Mouse (Mus musculus): Measurements from ENCODE around the gene Rph3a. TPM values are rescaled to one million over a fixed set of nuclear protein-coding genes. Genes with fewer than 3 reads are reported as not detected.
"Not testable (repeated sequence)": the region's sequence is repeated elsewhere in the genome, so short reads cannot be mapped to it uniquely, and the experiment has no call there.

Rph3a gene
- polyA plus RNA-seq, 1 experiment = not detected

DNA sequence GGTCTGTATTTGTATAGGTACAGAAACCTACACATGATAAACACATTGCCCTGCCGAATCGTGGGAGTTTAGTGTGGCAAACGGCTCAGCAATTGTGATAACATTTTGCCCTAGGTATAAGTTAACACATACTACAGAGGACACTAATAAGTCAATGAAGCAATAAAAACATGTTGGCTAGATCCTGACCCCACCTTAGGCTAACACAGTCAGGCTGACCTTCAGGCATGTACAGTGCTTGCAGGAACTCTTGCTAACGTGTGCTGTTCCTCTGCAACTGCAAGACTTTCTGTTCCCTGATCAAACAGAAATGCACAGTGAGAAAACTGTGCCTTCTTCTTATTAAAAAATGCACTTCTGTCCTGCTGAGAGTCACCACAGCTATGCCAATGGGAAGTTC lies 85.9 kb downstream of the Rph3a start:
- H3K27me3 ChIP-seq (replicated peaks) = peaks cover 36% of the 10 kb centered on the region
- H3K36me3 ChIP-seq (replicated peaks; ENCODE audit: low read length) = no peaks in the 10 kb centered on the region
- TF ChIP-seq FLI1 (IDR thresholded peaks at IDR 0.05; ENCODE audit: low read length) = no peak
- no peak for TF ChIP-seq GATA1 (IDR thresholded peaks at IDR 0.05; ENCODE audit: borderline replicate concordance, low read length)
- no peaks in the 10 kb centered on the region for H3K4me1 ChIP-seq
- H3K9me3 ChIP-seq = no peaks in the 10 kb centered on the region
- no peak overlapping the region for H3K4me3 ChIP-seq (replicated peaks)

DNA sequence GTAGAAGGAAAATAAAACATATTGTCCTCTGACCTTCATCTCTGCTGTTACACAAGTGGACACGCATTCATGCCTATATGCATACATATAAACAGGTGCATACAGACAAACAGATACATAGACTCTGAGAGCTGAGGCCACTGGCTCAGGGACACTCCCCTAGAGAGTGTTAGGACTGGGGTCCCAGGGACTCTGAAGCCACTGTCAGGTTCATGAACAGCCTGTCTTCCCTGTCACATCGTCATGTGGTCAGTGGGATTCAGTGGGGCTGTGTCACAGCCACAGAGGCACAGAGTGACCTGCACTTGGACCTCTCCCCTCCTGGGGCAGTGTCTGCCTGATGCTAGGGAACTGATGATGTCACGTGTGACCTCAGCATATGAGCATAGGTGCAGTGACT lies 89.6 kb downstream of the Rph3a start:
- TF ChIP-seq GATA1 (IDR thresholded peaks at IDR 0.05; ENCODE audit: borderline replicate concordance, low read length) (no peak), FLI1 (IDR thresholded peaks at IDR 0.05; ENCODE audit: low read length) (no peak)
- H3K27me3 ChIP-seq (replicated peaks) = peaks cover 26% of the 10 kb centered on the region
- H3K4me1 ChIP-seq = no peaks in the 10 kb centered on the region
- H3K4me3 ChIP-seq (replicated peaks) = no peak overlapping the region
- 0 out of 2 replicates have a peak, but pooled peaks cover 3% of the 10 kb centered on the region for H3K9me3 ChIP-seq
- H3K36me3 ChIP-seq (replicated peaks; ENCODE audit: low read length) = no peaks in the 10 kb centered on the region

DNA sequence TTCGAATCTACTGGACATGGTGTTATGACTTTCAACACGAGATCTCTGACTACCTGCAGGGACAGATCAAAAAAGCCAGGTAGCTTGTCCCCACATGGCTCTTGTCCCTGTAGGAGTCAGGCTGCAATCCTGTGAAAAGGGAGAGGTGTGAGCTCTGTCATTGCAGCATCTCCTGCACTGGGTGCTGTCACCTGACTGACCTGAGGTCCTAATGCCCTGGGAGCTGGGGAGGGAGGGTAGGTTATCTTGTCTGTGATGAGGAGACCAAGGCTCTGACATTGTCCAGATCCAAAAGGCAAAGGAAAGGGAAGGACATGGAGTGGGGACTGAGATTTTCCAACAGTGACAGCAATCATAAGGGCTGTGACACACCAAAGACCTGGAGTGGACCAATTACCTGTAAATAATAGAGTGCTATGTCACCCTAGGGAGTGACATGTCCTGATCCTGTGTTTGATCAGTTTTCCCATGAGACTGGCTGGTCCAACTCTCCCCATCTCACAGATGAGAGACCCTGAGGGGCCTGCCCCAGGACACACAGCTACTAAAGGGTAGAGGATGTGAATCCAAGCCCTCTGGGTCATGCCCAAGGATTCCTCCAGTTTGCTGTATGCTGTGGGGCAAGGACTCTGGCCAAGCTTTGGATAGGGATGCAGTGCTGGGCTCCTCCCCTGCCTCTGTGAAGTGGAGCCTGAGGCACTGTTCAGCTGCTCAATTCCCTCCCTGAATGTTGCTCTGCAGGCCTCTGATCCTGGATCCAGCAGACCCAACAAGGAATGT lies 90.5 kb downstream of the Rph3a start:
- not testable (repeated sequence) for H3K9me3 ChIP-seq; H3K4me3 ChIP-seq (replicated peaks); H3K36me3 ChIP-seq (replicated peaks; ENCODE audit: low read length); H3K4me1 ChIP-seq
- peaks cover 29% of the 10 kb centered on the region for H3K27me3 ChIP-seq (replicated peaks)

DNA sequence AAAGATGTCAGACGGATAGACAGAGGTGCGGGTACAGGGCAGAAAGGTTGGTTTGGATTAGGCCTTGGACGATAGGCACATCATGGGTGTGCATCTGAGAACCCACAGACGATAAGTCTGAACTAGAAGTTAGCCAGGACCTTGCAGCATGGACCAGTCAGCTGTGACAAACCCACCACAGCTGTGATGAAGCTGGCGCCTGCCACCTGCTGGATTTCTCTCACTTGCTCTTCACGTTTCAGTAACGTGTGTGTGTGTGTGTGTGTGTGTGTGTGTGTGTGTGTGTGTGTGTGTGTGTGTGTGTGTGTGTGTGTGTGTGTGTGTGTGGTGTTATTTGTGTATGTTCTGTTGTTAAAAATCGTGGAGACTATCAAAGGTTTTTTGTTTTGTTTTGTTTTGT lies 95.7 kb downstream of the Rph3a start, which contains the start of gene Oas1d:
Gene Oas1d, plus strand, starts transcription at position 333 of the 400 bp plus-strand sequence.
- H3K9me3 ChIP-seq; H3K4me3 ChIP-seq (replicated peaks); H3K36me3 ChIP-seq (replicated peaks; ENCODE audit: low read length); H3K4me1 ChIP-seq: not testable (repeated sequence)
- peaks cover 13% of the 10 kb centered on the region for H3K27me3 ChIP-seq (replicated peaks)

DNA sequence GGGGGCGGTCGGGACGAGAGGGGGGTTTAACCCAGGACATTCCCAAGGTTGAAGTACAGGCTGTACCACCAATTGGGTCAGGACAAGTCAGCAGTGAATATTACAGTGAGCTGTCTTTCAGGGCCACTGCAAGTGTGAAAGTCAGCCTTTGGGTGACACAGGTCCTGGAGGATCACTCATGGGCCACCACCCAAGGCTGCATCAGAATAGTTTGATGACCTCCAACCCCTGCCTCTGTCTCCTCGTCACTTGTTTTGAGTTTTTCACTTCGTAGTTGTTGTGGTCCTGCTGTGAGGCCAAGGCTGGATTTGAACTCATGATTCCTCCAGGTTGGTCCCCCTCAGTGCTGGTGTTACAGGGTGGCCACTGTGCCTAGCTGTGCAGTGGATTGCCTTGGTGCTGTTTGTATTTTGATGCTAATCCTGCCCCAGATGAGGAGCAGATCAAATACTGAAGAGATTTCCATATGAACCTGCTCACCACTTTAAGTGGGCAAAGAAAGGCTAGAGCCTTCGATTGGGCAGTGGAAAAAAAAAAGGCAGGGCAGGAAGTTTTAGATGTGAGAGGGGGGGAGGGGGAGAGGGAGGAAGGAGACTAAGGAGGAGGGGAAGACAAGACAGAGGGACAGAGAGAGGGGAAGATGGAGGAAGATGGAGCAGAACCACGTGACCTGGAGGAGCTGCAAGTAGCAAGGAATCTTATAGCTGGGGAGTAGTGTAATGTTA lies 101.5 kb downstream of the Rph3a start:
- no peak for TF ChIP-seq FLI1 (IDR thresholded peaks at IDR 0.05; ENCODE audit: low read length)
- TF ChIP-seq GATA1 (IDR thresholded peaks at IDR 0.05; ENCODE audit: borderline replicate concordance, low read length) = no peak
- H3K27me3 ChIP-seq (replicated peaks) = peaks cover 2% of the 10 kb centered on the region
- peaks cover 9% of the 10 kb centered on the region; the same call in 1 of the 2 replicates for H3K4me1 ChIP-seq
- no peaks in the 10 kb centered on the region for H3K36me3 ChIP-seq (replicated peaks; ENCODE audit: low read length)
- H3K4me3 ChIP-seq (replicated peaks) = no peak overlapping the region
- H3K9me3 ChIP-seq = 0 out of 2 replicates have a peak, but pooled peaks cover 3% of the 10 kb centered on the region

DNA sequence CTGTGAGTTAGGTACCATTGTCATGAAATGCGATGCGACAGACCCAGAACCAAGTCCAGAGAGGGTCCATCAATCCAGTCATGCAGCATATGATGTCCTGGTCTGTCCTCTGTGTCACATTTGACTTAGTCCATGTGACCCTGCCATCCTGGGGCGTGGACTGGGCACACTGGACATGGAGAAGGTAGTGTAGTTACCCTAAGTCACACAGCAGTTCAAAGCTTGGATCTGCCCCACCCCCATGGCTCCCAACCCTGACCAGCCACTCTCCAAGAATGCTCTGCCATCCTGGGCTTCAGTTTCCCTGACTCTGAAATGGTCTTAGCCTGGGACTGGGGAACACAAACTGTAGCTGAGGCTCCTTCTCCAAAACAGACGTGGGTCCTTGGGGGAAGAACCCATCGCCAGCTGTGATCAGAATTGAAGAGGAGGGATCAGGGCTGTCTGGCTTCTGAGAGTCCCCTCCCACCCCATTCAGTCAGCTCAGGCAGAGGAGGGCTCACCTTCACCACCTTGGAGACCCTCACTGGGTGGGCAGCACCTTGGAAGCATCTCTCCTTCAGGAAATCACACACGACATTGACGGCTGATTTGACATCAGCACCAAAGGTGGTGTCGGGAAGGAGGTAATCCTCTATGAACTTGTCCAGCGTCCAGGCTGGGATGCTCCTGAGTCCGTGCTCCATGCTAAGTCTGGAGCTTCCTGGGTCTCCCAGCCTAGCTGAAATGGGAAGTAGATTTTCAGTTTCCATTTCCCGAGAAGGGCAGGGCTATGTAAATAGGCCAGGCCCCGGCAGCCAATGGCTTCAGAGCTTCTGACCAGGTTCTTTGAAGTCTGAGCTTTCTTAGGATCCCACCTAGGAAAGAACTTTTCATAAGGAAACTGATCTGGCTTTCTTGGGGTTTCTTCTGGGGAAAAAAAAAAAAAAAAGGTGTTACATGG lies 102.8 kb downstream of the Rph3a start, which contains the start of gene Oas1a:
Gene Oas1a, minus strand, starts transcription at position 731 of the 943 bp plus-strand sequence.
- H3K9me3 ChIP-seq; H3K27me3 ChIP-seq (replicated peaks): not testable (repeated sequence)

DNA sequence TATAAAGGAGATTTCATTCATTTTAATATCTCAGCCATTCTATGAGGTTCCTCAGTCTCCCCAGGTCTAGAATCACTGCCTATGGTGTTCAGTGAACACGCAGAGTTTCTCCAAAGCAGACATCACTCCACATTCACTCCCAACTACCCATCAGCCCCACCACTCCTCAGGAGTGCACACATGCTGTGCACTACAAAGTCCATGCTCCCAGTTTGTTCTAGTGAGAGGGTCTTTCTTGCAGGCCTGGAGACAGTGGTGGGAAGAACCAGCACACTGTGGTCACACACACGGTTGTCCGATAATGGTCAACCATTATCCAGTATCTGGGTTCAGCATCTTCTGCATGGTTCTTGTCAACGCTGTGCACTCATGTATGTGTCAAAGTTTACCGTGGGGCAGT lies 107.8 kb downstream of the Rph3a start:
- no peak overlapping the region for H3K4me3 ChIP-seq (replicated peaks)
- H3K4me1 ChIP-seq = peaks cover 5% of the 10 kb centered on the region; the same call in 1 of the 2 replicates
- TF ChIP-seq GATA1 (IDR thresholded peaks at IDR 0.05; ENCODE audit: borderline replicate concordance, low read length) = no peak
- no peak for TF ChIP-seq FLI1 (IDR thresholded peaks at IDR 0.05; ENCODE audit: low read length)
- no peaks in the 10 kb centered on the region for H3K9me3 ChIP-seq
- H3K27me3 ChIP-seq (replicated peaks) = no peaks in the 10 kb centered on the region
- H3K36me3 ChIP-seq (replicated peaks; ENCODE audit: low read length) = peaks cover 32% of the 10 kb centered on the region

More for the DNA sequence above, 102.8 kb downstream of the Rph3a start, which contains the start of gene Oas1a:
- H3K4me3 ChIP-seq (replicated peaks) = peak within 1 kb of the TSS; percentile 88
- H3K4me1 ChIP-seq; H3K36me3 ChIP-seq (replicated peaks; ENCODE audit: low read length): not testable (repeated sequence)

DNA sequence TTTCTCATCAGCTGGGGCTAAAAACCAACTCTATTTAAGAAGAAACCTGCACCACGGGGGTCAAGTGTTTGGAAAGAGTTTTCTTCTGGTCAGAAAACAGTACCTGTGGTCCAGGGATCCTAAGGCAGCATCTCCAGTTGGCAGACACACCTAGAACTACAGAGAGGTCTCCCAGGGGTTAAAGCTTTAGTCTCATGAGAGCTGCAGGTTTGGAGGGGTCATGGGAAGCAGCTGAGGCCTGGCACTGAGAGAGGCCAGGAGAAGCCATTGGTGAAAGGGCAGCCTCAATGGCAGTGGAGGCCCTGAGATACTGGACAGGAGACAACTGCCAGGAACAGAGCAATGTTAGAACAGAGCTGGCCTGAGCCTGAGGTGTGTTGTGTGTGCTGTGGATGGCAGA lies 109.2 kb downstream of the Rph3a start:
- H3K9me3 ChIP-seq = no peaks in the 10 kb centered on the region
- peaks cover 32% of the 10 kb centered on the region for H3K36me3 ChIP-seq (replicated peaks; ENCODE audit: low read length)
- TF ChIP-seq GATA1 (IDR thresholded peaks at IDR 0.05; ENCODE audit: borderline replicate concordance, low read length) = no peak
- no peak for TF ChIP-seq FLI1 (IDR thresholded peaks at IDR 0.05; ENCODE audit: low read length)
- no peaks in the 10 kb centered on the region for H3K27me3 ChIP-seq (replicated peaks)
- no peaks in the 10 kb centered on the region for H3K4me1 ChIP-seq
- no peak overlapping the region for H3K4me3 ChIP-seq (replicated peaks)

DNA sequence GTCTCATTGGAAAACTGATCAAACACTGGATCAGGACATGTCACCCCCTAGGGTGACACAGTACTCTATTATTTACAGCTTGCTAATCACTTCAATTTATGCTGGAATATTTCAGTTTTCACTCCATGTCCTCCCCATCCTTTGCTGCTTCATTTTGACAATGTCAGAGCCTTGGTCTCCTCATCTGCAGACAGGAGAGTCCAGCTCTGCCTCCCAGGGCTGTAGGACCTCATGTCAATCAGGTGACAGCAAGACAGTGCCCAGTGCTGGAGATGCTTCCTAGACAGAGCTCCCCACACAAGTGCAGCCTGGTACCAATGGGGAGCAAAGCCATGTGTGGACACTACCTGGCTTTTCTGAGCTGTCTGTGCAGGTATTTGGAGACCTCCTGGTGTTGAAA lies 111.2 kb downstream of the Rph3a start:
- Histone ChIP-seq H3K36me3 (replicated peaks; ENCODE audit: low read length) (peaks cover 32% of the 10 kb centered on the region), H3K27me3 (replicated peaks) (no peaks in the 10 kb centered on the region), H3K4me1 (no peaks in the 10 kb centered on the region), H3K9me3 (0 out of 2 replicates have a peak, but pooled peaks cover 3% of the 10 kb centered on the region), H3K4me3 (replicated peaks) (no peak overlapping the region)
- TF ChIP-seq GATA1 (IDR thresholded peaks at IDR 0.05; ENCODE audit: borderline replicate concordance, low read length) = no peak
- no peak for TF ChIP-seq FLI1 (IDR thresholded peaks at IDR 0.05; ENCODE audit: low read length)

All from megakaryocyte, embryonic 14.5 days (primary cell).